Mouse (Mus musculus) thymus, adult 2 months (tissue): ENCODE results near the gene Slc38a2. TPM values are rescaled to one million over a fixed set of nuclear protein-coding genes. Genes with fewer than 3 reads are reported as not detected.

Experiments
- DNase-seq: peaks from one replicate; pipeline ENCODE4 v3.0.0; 2021
- H3K27ac ChIP-seq: fragments of 200-500 bp; 2 replicates; pipeline ENCODE4 v1.5.1; 2012; ENCODE audit warnings: low read length, control low read depth; ENCODE audit not compliant: control insufficient read depth, insufficient read depth
- H3K27me3 ChIP-seq: fragments of 200-500 bp; 2 replicates; pipeline ENCODE4 v1.6.1; 2012; ENCODE audit warnings: mild to moderate bottlenecking, low read length, moderate library complexity, mixed read lengths; ENCODE audit not compliant: control insufficient read depth, insufficient read depth
- H3K36me3 ChIP-seq: fragments of 200-500 bp; 2 replicates; pipeline ENCODE4 v1.6.1; 2012; ENCODE audit warnings: mild to moderate bottlenecking, low read length, moderate library complexity; ENCODE audit not compliant: control insufficient read depth, insufficient read depth
- H3K4me1 ChIP-seq: fragments of 200-500 bp; replicated peaks from 2 replicates; pipeline ENCODE4 v1.6.1; 2012; ENCODE audit warnings: low read length; ENCODE audit not compliant: control insufficient read depth, insufficient read depth
- H3K4me3 ChIP-seq: fragments of 200-500 bp; 2 replicates; pipeline ENCODE4 v1.5.1; 2012; ENCODE audit warnings: mild to moderate bottlenecking, low read length, control low read depth, moderate library complexity; ENCODE audit not compliant: control insufficient read depth, insufficient read depth
- CTCF ChIP-seq: fragments of 200-500 bp; IDR thresholded peaks from 2 replicates; pipeline ENCODE4 v1.5.1; 2012; ENCODE audit warnings: mild to moderate bottlenecking, control low read depth, low read length, moderate library complexity, borderline replicate concordance; ENCODE audit not compliant: control insufficient read depth, poor library complexity, insufficient read depth; ENCODE audit errors: extremely low read depth
- POLR2A ChIP-seq: fragments of 200-500 bp; IDR thresholded peaks from 2 replicates; pipeline ENCODE4 v1.6.1; 2012; ENCODE audit warnings: mild to moderate bottlenecking, low read length, control low read depth, moderate library complexity; ENCODE audit not compliant: control insufficient read depth, poor library complexity, insufficient read depth; ENCODE audit errors: extremely low read depth
- WGBS: fragments of 180-500 bp; shearing (Covaris S2); methylation state at CpG from one replicate; pipeline ENCODE4 v1.1.7; 2018; 5-methylcytosine and 5-hydroxymethylcytosine counted together
- polyA plus RNA-seq: library from polyadenylated mRNA; depleted of rRNA; stranded (reverse); fragments of >200 nt; gene quantifications from 2 replicates; pipeline ENCODE4 v1.2.3, GENCODE M21; 2012

Slc38a2 gene
- polyA plus RNA-seq, 1 experiment: 105 TPM

- no peaks in the 10 kb centered on the region for H3K27me3 ChIP-seq
- H3K36me3 ChIP-seq: no peaks in the 10 kb centered on the region
- no peak for DNase-seq
- H3K4me3 ChIP-seq: no peak overlapping the region
- no peak overlapping the region for H3K27ac ChIP-seq
- H3K4me1 ChIP-seq: no peaks in the 10 kb centered on the region
- TF ChIP-seq POLR2A (no peak), CTCF (no peak)
- WGBS: 90% methylated on average over 18 of the region's 18 CpGs
Measured at GRCm38 (mm10) chr15:96744153-96744881, 44.8 kb upstream of the Slc38a2 start.

DNA sequence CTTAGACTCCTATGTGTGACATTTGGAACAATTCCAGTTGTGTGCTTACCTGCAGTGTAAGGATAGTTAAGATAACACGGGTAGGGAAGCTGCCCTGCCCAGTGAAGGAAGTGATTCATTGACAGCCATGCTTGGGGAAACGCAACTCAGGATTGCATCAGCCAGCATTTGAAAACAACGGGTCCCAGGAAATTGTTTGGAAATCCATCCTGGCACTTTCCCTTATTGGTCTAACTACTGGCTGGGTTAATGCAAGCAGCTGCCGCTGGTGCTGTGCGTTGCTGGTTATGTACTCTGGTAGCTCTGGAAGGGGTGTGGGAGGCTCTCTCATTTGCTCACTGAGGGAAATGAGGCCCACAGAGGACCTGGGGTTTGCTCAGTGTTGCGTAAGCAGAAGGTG lies 43.7 kb upstream of the Slc38a2 start:
- no peak for TF ChIP-seq CTCF
- TF ChIP-seq POLR2A: no peak
- no peak overlapping the region for H3K27ac ChIP-seq
- H3K4me3 ChIP-seq: no peak overlapping the region
- WGBS: 87% methylated on average over 6 of the region's 6 CpGs
- no peaks in the 10 kb centered on the region for H3K36me3 ChIP-seq
- DNase-seq: no peak
- H3K4me1 ChIP-seq: no peaks in the 10 kb centered on the region
- H3K27me3 ChIP-seq: no peaks in the 10 kb centered on the region

GRCm38 (mm10) chr15:96742591-96743241 lies 43.2 kb upstream of the Slc38a2 start:
- H3K27ac ChIP-seq: no peak overlapping the region
- 96% methylated on average over 16 of the region's 16 CpGs for WGBS

GRCm38 (mm10) chr15:96740865-96741561 lies 41.5 kb upstream of the Slc38a2 start:
- no peaks in the 10 kb centered on the region for H3K36me3 ChIP-seq
- H3K27ac ChIP-seq: no peak overlapping the region
- H3K4me3 ChIP-seq: no peak overlapping the region
- TF ChIP-seq CTCF (no peak), POLR2A (no peak)
- DNase-seq: no peak
- no peaks in the 10 kb centered on the region for H3K27me3 ChIP-seq
- 85% methylated on average over 7 of the region's 7 CpGs for WGBS
- H3K4me1 ChIP-seq: peaks cover 6% of the 10 kb centered on the region

More at GRCm38 (mm10) chr15:96742591-96743241, 43.2 kb upstream of the Slc38a2 start:
- DNase-seq: no peak
- Histone ChIP-seq H3K4me3 (no peak overlapping the region), H3K4me1 (no peaks in the 10 kb centered on the region), H3K36me3 (no peaks in the 10 kb centered on the region), H3K27me3 (no peaks in the 10 kb centered on the region)
- TF ChIP-seq CTCF (no peak), POLR2A (no peak)

DNA sequence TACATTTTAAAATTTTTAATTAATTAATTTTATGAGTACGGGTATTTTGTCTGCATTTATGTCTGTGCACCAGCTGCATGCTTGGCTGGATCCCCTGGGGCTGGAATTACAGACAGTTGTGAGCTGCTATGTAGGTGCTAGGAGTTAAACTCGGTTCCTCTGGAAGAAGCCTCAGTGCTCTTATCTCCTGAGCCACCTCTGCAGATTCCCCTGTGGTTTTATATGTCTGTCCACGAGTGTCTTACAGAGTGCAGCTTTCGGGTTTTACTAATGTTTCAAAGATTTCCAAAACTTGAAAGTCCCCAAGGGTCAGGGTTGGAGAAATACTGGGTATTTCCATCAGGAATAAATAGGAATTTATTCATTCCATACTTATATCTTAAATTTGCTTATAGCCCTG lies 40.6 kb upstream of the Slc38a2 start:
- H3K36me3 ChIP-seq: no peaks in the 10 kb centered on the region
- 29% methylated on average over 4 of the region's 4 CpGs for whole genome bisulfite sequencing

DNA sequence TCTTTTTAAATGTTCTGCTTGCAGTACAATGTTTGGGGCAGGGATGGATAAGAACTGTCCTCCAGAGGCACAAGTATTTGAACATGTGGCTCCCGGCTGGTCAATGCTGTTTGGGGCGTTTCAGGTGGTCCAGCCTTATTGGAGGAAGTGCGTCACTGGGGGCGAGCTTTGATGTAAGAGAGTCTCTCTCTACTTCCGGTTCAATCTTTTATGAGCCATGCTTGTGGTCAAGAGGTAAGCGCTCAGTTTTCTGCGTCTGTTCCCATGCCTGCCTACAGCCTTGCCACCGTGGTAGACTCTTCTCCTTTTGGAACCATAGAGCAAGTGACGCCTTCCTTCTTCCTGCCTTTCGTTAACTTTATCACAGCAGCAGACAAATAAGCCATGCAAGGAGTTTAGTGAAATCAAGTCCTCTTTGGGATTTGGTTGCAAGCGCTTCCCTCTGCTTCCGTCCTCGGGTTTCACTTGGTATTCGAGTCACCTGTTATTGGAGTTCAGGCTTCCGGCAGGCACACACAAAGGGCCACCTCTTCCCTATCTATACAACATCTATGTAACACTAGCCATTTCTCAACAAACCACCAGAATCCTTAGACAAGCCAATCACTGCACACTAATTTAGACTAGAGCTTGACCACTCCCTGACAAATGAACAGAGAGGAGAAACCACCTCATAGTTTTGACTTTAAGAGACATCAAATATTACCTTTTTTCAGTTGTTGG lies 37.3 kb upstream of the Slc38a2 start:
- no peak overlapping the region for H3K4me3 ChIP-seq

More for the DNA sequence above, 40.6 kb upstream of the Slc38a2 start:
- Histone ChIP-seq H3K27ac (no peak overlapping the region), H3K4me3 (no peak overlapping the region), H3K4me1 (peaks cover 6% of the 10 kb centered on the region), H3K27me3 (no peaks in the 10 kb centered on the region)
- TF ChIP-seq POLR2A (no peak), CTCF (no peak)
- DNase-seq: no peak

More for the DNA sequence above, 37.3 kb upstream of the Slc38a2 start:
- Histone ChIP-seq H3K27me3 (no peaks in the 10 kb centered on the region), H3K36me3 (no peaks in the 10 kb centered on the region), H3K4me1 (peaks cover 6% of the 10 kb centered on the region), H3K27ac (no peak overlapping the region)
- TF ChIP-seq CTCF: no peak
- TF ChIP-seq POLR2A: no peak
- DNase-seq: no peak
- WGBS: 48% methylated on average over 15 of the region's 15 CpGs
